ENCODE assay signal across 8 mouse cellular contexts in genomic region chr17:66076174-66076927, GRCm38 (mm10). TPM values are rescaled to one million over a fixed set of nuclear protein-coding genes. Genes with fewer than 3 reads are reported as not detected.
DNase-seq lines count a peak whose midpoint lies in the region; ATAC-seq and TF ChIP-seq lines count a peak whose summit lies in the region.

No protein-coding gene starts in this region.

- H3K27ac ChIP-seq in cortical plate, adult 2 months (ENCODE audit: insufficient read depth, low read length) = peak overlapping the region; percentile 85
- H3K27ac ChIP-seq in liver, embryonic 12.5 days = peak overlapping the region; percentile 97
- H3K27ac ChIP-seq in thymus, adult 2 months (ENCODE audit: control insufficient read depth, insufficient read depth, low read length) = peak overlapping the region; percentile 51

- no peaks in the 10 kb centered on the region for H3K9me3 ChIP-seq in liver, embryonic 12.5 days (replicated peaks)

- H3K9ac ChIP-seq in liver, embryonic 12.5 days = peak overlapping the region; percentile 85

- no peak for TF ChIP-seq POLR2A in cortical plate, adult 2 months (IDR thresholded peaks at IDR 0.05; ENCODE audit: extremely low read depth, insufficient read depth, low read length)
- no peak for TF ChIP-seq POLR2A in thymus, adult 2 months (IDR thresholded peaks at IDR 0.05; ENCODE audit: control insufficient read depth, extremely low read depth, insufficient read depth, low read length, poor library complexity)

- peaks cover 45% of the 10 kb centered on the region for H3K79me2 ChIP-seq in C2C12 (ENCODE audit: control insufficient read depth, insufficient read depth)

- H3K36me3 ChIP-seq in C2C12 (ENCODE audit: control insufficient read depth, insufficient read depth) = peaks cover 30% of the 10 kb centered on the region
- peaks cover 28% of the 10 kb centered on the region for H3K36me3 ChIP-seq in liver, embryonic 12.5 days
- peaks cover 15% of the 10 kb centered on the region for H3K36me3 ChIP-seq in thymus, adult 2 months (ENCODE audit: control insufficient read depth, insufficient read depth, low read length)

- peak; percentile 68 for DNase-seq in NIH3T3 (ENCODE audit: low read depth)
- DNase-seq in kidney, adult 9 months = peak; percentile 33
- DNase-seq in naive thymus-derived CD4-positive, alpha-beta T cell, adult 2 months (ENCODE audit: low read depth) = peak; percentile 65
- peak; percentile 48 for DNase-seq in thymus, adult 2 months

- peak; percentile 18 for TF ChIP-seq CTCF in C2C12 (IDR thresholded peaks at IDR 0.05; ENCODE audit: control insufficient read depth, insufficient read depth, insufficient read length)
- no peak for TF ChIP-seq CTCF in cortical plate, adult 2 months (IDR thresholded peaks at IDR 0.05; ENCODE audit: extremely low read depth, insufficient read depth, low read length)
- no peak for TF ChIP-seq CTCF in thymus, adult 2 months (IDR thresholded peaks at IDR 0.05; ENCODE audit: borderline replicate concordance, control insufficient read depth, extremely low read depth, insufficient read depth, low read length, poor library complexity)

- peak overlapping the region; percentile 99 for H3K4me2 ChIP-seq in liver, embryonic 12.5 days

- peak; percentile 59; the same call in 1 of the 2 replicates for ATAC-seq in granulocyte monocyte progenitor cell, adult 5-6 weeks (replicated peaks; ENCODE audit: poor library complexity, severe bottlenecking)
- peak; percentile 82 for ATAC-seq in liver, embryonic 12.5 days

- WGBS in liver, embryonic 12.5 days (ENCODE audit: insufficient replicate concordance) = under 1% methylated on average over 89 of the region's 95 CpGs
- 5% methylated on average over 87 of the region's 95 CpGs for WGBS in thymus, adult 2 months

- peak overlapping the region; percentile 93 for H3ac ChIP-seq in C2C12 (ENCODE audit: control insufficient read depth, insufficient read length, low read depth)

- H3K27me3 ChIP-seq in C2C12 (ENCODE audit: control insufficient read depth, insufficient read depth, insufficient read length) = no peaks in the 10 kb centered on the region
- H3K27me3 ChIP-seq in liver, embryonic 12.5 days (replicated peaks) = no peaks in the 10 kb centered on the region
- H3K27me3 ChIP-seq in thymus, adult 2 months (ENCODE audit: control insufficient read depth, insufficient read depth, low read length) = no peaks in the 10 kb centered on the region

- peak overlapping the region; percentile 72 for H3K4me3 ChIP-seq in C2C12 (ENCODE audit: insufficient read depth, poor library complexity, severe bottlenecking)
- H3K4me3 ChIP-seq in cortical plate, adult 2 months (ENCODE audit: insufficient read depth, low read length) = peak overlapping the region; percentile 81
- H3K4me3 ChIP-seq in liver, embryonic 12.5 days = peak overlapping the region; percentile 94
- peak overlapping the region; percentile 64 for H3K4me3 ChIP-seq in thymus, adult 2 months (ENCODE audit: control insufficient read depth, insufficient read depth, low read length)

- H3K79me3 ChIP-seq in C2C12 (ENCODE audit: low read depth) = peaks cover 8% of the 10 kb centered on the region

- H3K4me1 ChIP-seq in cortical plate, adult 2 months (ENCODE audit: control insufficient read depth, insufficient read depth, low read length) = no peaks in the 10 kb centered on the region
- peaks cover 32% of the 10 kb centered on the region for H3K4me1 ChIP-seq in liver, embryonic 12.5 days
- 0 out of 2 replicates have a peak, but pooled peaks cover 6% of the 10 kb centered on the region for H3K4me1 ChIP-seq in thymus, adult 2 months (replicated peaks; ENCODE audit: control insufficient read depth, insufficient read depth, low read length)

TF ChIP-seq in C2C12, 6 proteins besides CTCF, POLR2A, EP300 and RAD21:
- TF ChIP-seq USF1 (IDR thresholded peaks at IDR 0.05; ENCODE audit: low read depth) (no peak), FOSL1 (IDR thresholded peaks at IDR 0.05; ENCODE audit: insufficient read depth, low read length, poor library complexity, severe bottlenecking) (no peak), MAX (IDR thresholded peaks at IDR 0.05) (no peak), CEBPB (IDR thresholded peaks at IDR 0.05; ENCODE audit: low read depth) (no peak), MYOD1 (IDR thresholded peaks at IDR 0.05; ENCODE audit: control insufficient read depth, insufficient read length, low read depth) (no peak), MYOG (IDR thresholded peaks at IDR 0.05; ENCODE audit: control insufficient read depth, extremely low read depth, insufficient read length) (no peak)

RNA-seq across cellular contexts. Expression of gene Ankrd12, which starts 0.5 kb away (rescaled TPM):
- 3.1 TPM for polyA plus RNA-seq in C2C12 (2012; fragmentation: generic; extraction: Trizol)
- 23.9 and 25.1 TPM in 2 replicates for polyA plus RNA-seq in cortical plate, adult 2 months (2012; rRNA removed)
- 63.2 and 66.1 TPM in 2 replicates for total RNA-seq in granulocyte monocyte progenitor cell, adult 5-6 weeks (2014; fragmentation: Nextera tagmentation)
- 44.9 and 62.0 TPM in 2 replicates for total RNA-seq in granulocyte monocyte progenitor cell, adult 5-6 weeks (2017)
- polyA plus RNA-seq in liver, embryonic 12.5 days (2016; fragmentation: Nextera tagmentation; extraction: Ambion mirVana) = 8.6 and 8.8 TPM in 2 replicates
- 7.9 and 8.9 TPM in 2 replicates for polyA plus RNA-seq in thymus, adult 2 months (2012; rRNA removed)

RNA-seq across cellular contexts. Expression of gene Ndufv2, which starts 25.0 kb away (rescaled TPM):
- 134 TPM for polyA plus RNA-seq in C2C12 (2012; fragmentation: generic; extraction: Trizol)
- polyA plus RNA-seq in cortical plate, adult 2 months (2012; rRNA removed) = 174 and 176 TPM in 2 replicates
- 203 and 207 TPM in 2 replicates for total RNA-seq in granulocyte monocyte progenitor cell, adult 5-6 weeks (2014; fragmentation: Nextera tagmentation)
- total RNA-seq in granulocyte monocyte progenitor cell, adult 5-6 weeks (2017) = 229 and 314 TPM in 2 replicates
- 234 and 239 TPM in 2 replicates for polyA plus RNA-seq in liver, embryonic 12.5 days (2016; fragmentation: Nextera tagmentation; extraction: Ambion mirVana)
- polyA plus RNA-seq in thymus, adult 2 months (2012; rRNA removed) = 37.0 and 41.1 TPM in 2 replicates

RNA-seq across cellular contexts. Expression of gene Washc1, which starts 35.0 kb away (rescaled TPM):
- polyA plus RNA-seq in C2C12 (2012; fragmentation: generic; extraction: Trizol) = 34.5 TPM
- 48.6 and 50.0 TPM in 2 replicates for polyA plus RNA-seq in cortical plate, adult 2 months (2012; rRNA removed)
- total RNA-seq in granulocyte monocyte progenitor cell, adult 5-6 weeks (2014; fragmentation: Nextera tagmentation) = 19.3 and 28.6 TPM in 2 replicates
- total RNA-seq in granulocyte monocyte progenitor cell, adult 5-6 weeks (2017) = 22.5 and 25.5 TPM in 2 replicates
- polyA plus RNA-seq in liver, embryonic 12.5 days (2016; fragmentation: Nextera tagmentation; extraction: Ambion mirVana) = 23.0 and 23.9 TPM in 2 replicates
- polyA plus RNA-seq in thymus, adult 2 months (2012; rRNA removed) = 95.9 and 99.5 TPM in 2 replicates

RNA-seq across cellular contexts. Expression of gene Ddx11, which starts 47.0 kb away (rescaled TPM):
- polyA plus RNA-seq in C2C12 (2012; fragmentation: generic; extraction: Trizol) = 10.0 TPM
- 1.3 and 1.9 TPM in 2 replicates for polyA plus RNA-seq in cortical plate, adult 2 months (2012; rRNA removed)
- 21.8 and 28.2 TPM in 2 replicates for total RNA-seq in granulocyte monocyte progenitor cell, adult 5-6 weeks (2014; fragmentation: Nextera tagmentation)
- total RNA-seq in granulocyte monocyte progenitor cell, adult 5-6 weeks (2017) = 21.5 and 24.0 TPM in 2 replicates
- polyA plus RNA-seq in liver, embryonic 12.5 days (2016; fragmentation: Nextera tagmentation; extraction: Ambion mirVana) = 15.5 and 16.1 TPM in 2 replicates
- polyA plus RNA-seq in thymus, adult 2 months (2012; rRNA removed) = 21.5 and 22.2 TPM in 2 replicates

Comparison
In these comparisons a context has a peak if more than half of its experiments do, and no peak if none do; other contexts are left out.
1. Peak in every context shown above with its lines: DNase-seq, ATAC-seq, H3K4me3 ChIP-seq and H3K27ac ChIP-seq.